Mouse (Mus musculus) olfactory bulb, adult 2 months (tissue): Measurements from ENCODE around the gene Dna2.

Experiments used
- CTCF ChIP-seq: fragments of 200-500 bp; IDR thresholded peaks from 2 replicates; pipeline ENCODE4 v1.5.1; 2012; ENCODE audit warnings: low read depth, mild to moderate bottlenecking, low read length, moderate library complexity; ENCODE audit not compliant: insufficient read depth
- POLR2A ChIP-seq: fragments of 200-500 bp; IDR thresholded peaks from 2 replicates; pipeline ENCODE4 v1.6.1; 2012; ENCODE audit warnings: mild to moderate bottlenecking, low read depth, low read length, moderate library complexity; ENCODE audit not compliant: insufficient read depth

GRCm38 (mm10) chr10:62919925-62920765 is 26.7 kb upstream of the Dna2 start, which contains the start of gene Slc25a16:
- no peak for TF ChIP-seq CTCF
- peak; percentile 92 for TF ChIP-seq POLR2A
